18 mouse cellular contexts compared by ENCODE assay signal in the genomic region with DNA sequence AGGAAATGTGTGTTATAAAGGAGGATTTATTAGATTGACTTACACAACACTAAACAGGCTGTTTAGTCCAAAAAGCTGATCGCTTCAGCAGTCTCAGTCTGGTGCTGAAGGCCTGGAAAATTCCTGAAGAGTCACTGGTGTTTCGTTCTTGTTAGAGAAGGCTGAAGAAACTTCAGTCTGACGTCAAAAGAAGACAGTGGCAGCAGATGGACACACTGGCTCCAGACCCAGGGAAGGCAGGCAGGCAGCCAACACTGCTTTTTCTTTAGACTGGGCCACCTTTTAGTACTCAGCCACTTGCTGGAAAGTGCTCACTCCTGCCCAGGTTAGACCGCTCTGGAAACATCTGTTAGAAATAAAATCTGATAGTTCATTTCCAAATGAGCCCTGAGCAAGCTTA. TPM values are rescaled to one million over a fixed set of nuclear protein-coding genes. Genes with fewer than 3 reads are reported as not detected.
DNase-seq lines count a peak whose midpoint lies in the region; TF ChIP-seq lines count a peak whose summit lies in the region.
"Had no signal": no experiment of that assay in that cellular context is flagged by ENCODE, and none has a peak within 500 bp of the region (broad histone marks: within the 10 kb centered on the region; RNA-seq: fewer than 3 reads in every experiment).

No protein-coding gene starts in this region.

- H3K27me3 ChIP-seq in cerebellum, adult 2 months (ENCODE audit: control insufficient read depth, insufficient read depth, low read length), result no peaks in the 10 kb centered on the region
- H3K27me3 ChIP-seq: midbrain, embryonic 12.5 days; neural tube, embryonic 12.5 days had no signal

- WGBS in cerebellum, adult 2 months, result 31% methylated on average over 4 of the region's 4 CpGs

- DNase-seq in cerebellum, adult 2 months, result peak; percentile 44 to 47
- DNase-seq in cerebellum, adult 9-11 months, result no peak
- peak; percentile 92 for DNase-seq in heart, adult 11 months
- DNase-seq in heart, postnatal 25 days (ENCODE audit: low spot score), result no peak
- peak; percentile 33 to 46 for DNase-seq in left cerebral cortex, adult 18-20 months (ENCODE audit: low spot score in 2 of 2)
- no peak for DNase-seq in left cerebral cortex, adult 2 months (ENCODE audit: extremely low spot score in 1 of 2, low spot score in 2 of 2)
- DNase-seq: gastrocnemius, postnatal 36 days; liver, postnatal 0 days; right cerebral cortex, adult 18-20 months had no signal

- H3K4me3 ChIP-seq in cerebellum, adult 2 months (replicated peaks; ENCODE audit: insufficient read depth, low read depth, low read length), result no peak overlapping the region
- H3K4me3 ChIP-seq in left cerebral cortex, adult 2 months, result no peak overlapping the region
- H3K4me3 ChIP-seq in embryonic fibroblast, embryonic 13.5 days (ENCODE audit: insufficient read depth, low read length), result no peak overlapping the region
- H3K4me3 ChIP-seq: erythroblast, embryonic 14.5 days; hindbrain, embryonic 10.5 days; limb, embryonic 10.5 days; midbrain, embryonic 12.5 days; neural tube, embryonic 12.5 days had no signal

- intact Hi-C loops in heart, postnatal 25 days (cut with DNase I), result no loop called here
- intact Hi-C loops in left cerebral cortex, adult 2 months (cut with DNase I), result no loop called here

- no peak for TF ChIP-seq POLR2A in cerebellum, adult 2 months (IDR thresholded peaks at IDR 0.05; ENCODE audit: borderline replicate concordance, insufficient read depth, low read length)
- TF ChIP-seq POLR2A in embryonic fibroblast, embryonic 13.5 days (IDR thresholded peaks at IDR 0.05; ENCODE audit: low read depth, low read length), result no peak

- no peak overlapping the region for H3K27ac ChIP-seq in cerebellum, adult 2 months (ENCODE audit: insufficient read depth, low read length)
- no peak overlapping the region for H3K27ac ChIP-seq in left cerebral cortex, adult 2 months
- 0 out of 2 replicates have a peak overlapping the region, but pooled peaks have one; percentile 19 for H3K27ac ChIP-seq in embryonic fibroblast, embryonic 13.5 days (ENCODE audit: insufficient read depth, low read length)
- H3K27ac ChIP-seq: hindbrain, embryonic 10.5 days; hindbrain, postnatal 0 days; kidney, postnatal 0 days; limb, embryonic 10.5 days; midbrain, embryonic 12.5 days; neural tube, embryonic 12.5 days; stomach, postnatal 0 days had no signal

- TF ChIP-seq CTCF in cerebellum, adult 2 months (IDR thresholded peaks at IDR 0.05; ENCODE audit: borderline replicate concordance, insufficient read depth, low read depth, low read length), result no peak
- no peak for TF ChIP-seq CTCF in left cerebral cortex, adult 2 months (IDR thresholded peaks at IDR 0.05)
- no peak for TF ChIP-seq CTCF in embryonic fibroblast, embryonic 13.5 days (IDR thresholded peaks at IDR 0.05; ENCODE audit: borderline replicate concordance, insufficient read depth, low read length)

- no peaks in the 10 kb centered on the region for H3K4me1 ChIP-seq in cerebellum, adult 2 months (ENCODE audit: control insufficient read depth, insufficient read depth, low read length)
- H3K4me1 ChIP-seq in embryonic fibroblast, embryonic 13.5 days (ENCODE audit: control insufficient read depth, insufficient read depth, low read length), result peaks cover 14% of the 10 kb centered on the region
- H3K4me1 ChIP-seq: hindbrain, embryonic 10.5 days; limb, embryonic 10.5 days; midbrain, embryonic 12.5 days; neural tube, embryonic 12.5 days had no signal

RNA-seq across cellular contexts. Expression of gene Cd81, which starts 19.0 kb away (rescaled TPM):
- polyA plus RNA-seq in cerebellum, adult 2 months (2012; rRNA removed), result 841 and 916 TPM in 2 replicates
- 100 to 1,000 TPM; 424 to 455 TPM for total RNA-seq in heart, postnatal 25 days (2021)
- 100 to 1,000 TPM; 388 to 392 TPM for total RNA-seq in left cerebral cortex, adult 18-20 months (2021)
- 100 to 1,000 TPM; 380 to 388 TPM for total RNA-seq in left cerebral cortex, adult 2 months (2021)
- 684 and 894 TPM in 2 replicates for polyA plus RNA-seq in embryonic fibroblast, embryonic 13.5 days (2011; ENCODE audit: insufficient read length, low read depth, missing spikeins)

RNA-seq across cellular contexts. Expression of gene Tspan32, which starts 28.7 kb away (rescaled TPM):
- polyA plus RNA-seq in cerebellum, adult 2 months (2012; rRNA removed), result 0.25 and 0.32 TPM in 2 replicates
- 1 to 10 TPM in 1 of 2 experiments, under 1 TPM in 1; 0.34 to 1.5 TPM for total RNA-seq in heart, postnatal 25 days (2021)
- under 1 TPM in 1 of 2 experiments, not detected in 1; 0.44 TPM for total RNA-seq in left cerebral cortex, adult 18-20 months (2021)
- total RNA-seq in left cerebral cortex, adult 2 months (2021), result under 1 TPM in 1 of 2 experiments, not detected in 1; 0.07 TPM
- polyA plus RNA-seq in embryonic fibroblast, embryonic 13.5 days (2011; ENCODE audit: insufficient read length, low read depth, missing spikeins), result not detected in 2 replicates

RNA-seq across cellular contexts. Expression of gene Tssc4, which starts 35.5 kb away (rescaled TPM):
- polyA plus RNA-seq in cerebellum, adult 2 months (2012; rRNA removed), result 101 and 106 TPM in 2 replicates
- total RNA-seq in heart, postnatal 25 days (2021), result 10 to 100 TPM; 13.8 to 19.6 TPM
- 10 to 100 TPM; 37.8 to 39.6 TPM for total RNA-seq in left cerebral cortex, adult 18-20 months (2021)
- 10 to 100 TPM; 38.0 to 41.5 TPM for total RNA-seq in left cerebral cortex, adult 2 months (2021)
- polyA plus RNA-seq in embryonic fibroblast, embryonic 13.5 days (2011; ENCODE audit: insufficient read length, low read depth, missing spikeins), result 35.9 and 38.8 TPM in 2 replicates

Comparison
In these comparisons a context has a peak if more than half of its experiments do, and no peak if none do; other contexts are left out.
1. DNase-seq: peak in cerebellum, adult 2 months (2 of 2), heart, adult 11 months (single experiment) and left cerebral cortex, adult 18-20 months (2 of 2); none in cerebellum, adult 9-11 months (single experiment), heart, postnatal 25 days (single experiment) and left cerebral cortex, adult 2 months (0 of 2).